Mouse (Mus musculus): ENCODE results near the gene Mob3c.

DNA sequence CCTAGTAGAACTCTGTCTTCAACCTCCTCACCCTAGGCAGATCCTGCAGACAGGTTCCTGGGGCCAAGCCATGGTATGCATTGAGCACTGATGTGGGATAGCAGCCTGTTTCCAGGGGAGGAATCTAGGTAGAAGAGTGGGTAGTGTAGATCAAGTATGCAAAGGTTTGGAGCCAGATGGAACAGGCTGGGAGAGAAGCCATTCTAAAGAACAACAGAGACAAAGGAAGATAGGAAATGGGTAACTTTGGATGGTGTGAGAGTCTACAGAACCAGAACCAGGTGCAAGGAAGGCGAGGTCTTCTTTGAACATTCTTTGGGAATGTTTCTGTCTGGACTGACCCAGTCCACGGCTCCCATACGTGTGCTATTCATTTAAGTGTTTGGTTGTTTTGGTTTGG, 826 bp upstream of the Mob3c start:
- no peak for TF ChIP-seq CTCF (IDR thresholded peaks at IDR 0.05; ENCODE audit: borderline replicate concordance, insufficient read depth, low read length)
- no peak for TF ChIP-seq POLR2A (IDR thresholded peaks at IDR 0.05; ENCODE audit: low read depth, low read length)
